Mouse (Mus musculus): ENCODE measurements around the gene Eif4enif1. TPM values are rescaled to one million over a fixed set of nuclear protein-coding genes. Genes with fewer than 3 reads are reported as not detected.
A peak's percentile ranks its signal among the peaks of the same experiment; 100 is the strongest.
"Not testable (repeated sequence)": the region's sequence is repeated elsewhere in the genome, so short reads cannot be mapped to it uniquely, and the experiment has no call there.

The Eif4enif1 gene
- 111 and 147 TPM in 2 replicates for total RNA-seq (2015; ENCODE audit: low replicate concordance)
- total RNA-seq (2017; ENCODE audit: low replicate concordance): 127 and 128 TPM in 2 replicates

DNA sequence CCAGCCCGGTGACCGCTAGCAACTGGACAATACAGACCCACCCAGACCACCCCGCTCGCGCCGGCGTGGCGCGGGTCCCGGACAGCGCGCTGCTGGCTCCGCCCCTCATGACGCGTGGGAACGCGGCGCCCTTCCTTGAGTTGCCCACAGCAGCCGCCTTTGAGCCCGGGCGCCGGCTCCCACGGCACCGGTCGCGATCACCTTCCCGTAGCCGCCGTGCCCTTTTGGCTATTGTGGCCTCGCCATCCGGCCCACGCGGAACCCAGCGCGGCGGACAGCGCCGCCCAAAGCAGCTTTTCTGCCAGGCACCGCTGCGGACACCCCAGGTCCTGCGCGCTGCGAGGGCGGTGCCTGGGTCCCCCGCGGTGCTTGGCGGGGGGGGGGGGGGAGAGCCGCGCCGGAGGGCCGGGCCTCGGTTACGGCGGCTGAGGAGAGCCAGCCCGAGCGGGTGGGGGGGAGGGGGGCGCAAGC, at the start of gene Eif4enif1:
Eif4enif1 (plus strand) TSS at position 162 of the 471 bp plus-strand sequence.
- peak; percentile 54; the same call in 1 of the 2 replicates for ATAC-seq (replicated peaks; ENCODE audit: low FRiP score, poor library complexity, severe bottlenecking)

DNA sequence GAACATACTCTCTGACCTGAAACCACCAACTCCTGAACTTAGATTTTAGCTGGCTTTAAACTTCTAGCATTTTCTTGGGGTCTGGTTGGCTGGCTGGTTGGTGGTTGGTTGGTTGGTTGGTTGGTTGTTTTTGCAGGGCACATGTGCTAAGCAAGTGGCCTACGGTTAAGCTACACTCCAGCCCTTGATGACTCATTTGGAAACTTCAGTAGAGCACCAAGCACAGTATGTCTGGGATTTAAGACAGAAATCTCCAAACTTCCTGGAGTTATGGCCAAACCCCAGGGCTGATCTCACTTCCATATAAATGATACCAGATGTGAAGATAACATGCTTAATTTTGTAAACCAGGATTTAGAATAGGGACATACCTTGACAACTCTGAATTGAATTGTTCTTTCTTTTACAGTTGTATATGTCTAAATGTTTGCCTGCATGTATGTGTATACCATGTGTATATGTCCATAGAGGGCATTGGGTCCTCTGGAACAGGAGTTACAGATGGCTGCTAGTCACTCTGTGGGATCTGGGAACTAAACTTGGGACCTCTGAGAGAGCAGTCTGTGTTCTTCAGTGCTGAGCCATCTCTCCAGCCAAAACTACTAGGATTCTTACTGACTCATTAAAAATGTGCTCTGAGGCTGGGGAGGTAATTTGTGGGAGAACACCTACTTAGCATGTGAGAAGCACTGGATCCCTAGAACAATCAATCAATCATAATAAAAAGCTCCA, 48.4 kb upstream of the Eif4enif1 start:
- peak; percentile 3; the same call in 1 of the 2 replicates for ATAC-seq (replicated peaks; ENCODE audit: low FRiP score, poor library complexity, severe bottlenecking)

DNA sequence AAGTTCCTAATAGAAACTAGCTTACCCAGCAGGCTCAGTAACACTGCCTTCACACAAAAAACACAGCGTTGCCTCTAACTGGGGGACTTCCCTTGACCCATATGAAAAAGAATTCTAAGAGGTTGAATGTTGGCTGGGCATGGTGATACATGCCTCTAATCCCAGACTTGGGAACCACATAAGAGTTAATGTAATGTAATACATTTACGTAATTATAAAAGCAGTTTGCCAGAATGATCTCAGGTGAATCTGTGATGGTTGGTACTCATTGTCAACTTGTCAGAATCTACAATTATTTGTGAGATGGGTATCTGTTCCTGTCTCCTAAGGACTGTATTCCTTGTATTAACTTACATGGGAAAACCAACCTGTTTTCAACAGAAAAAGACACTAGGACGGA, 45.2 kb upstream of the Eif4enif1 start:
- not testable (repeated sequence) for ATAC-seq (replicated peaks; ENCODE audit: low FRiP score, poor library complexity, severe bottlenecking)

- not testable (repeated sequence) for ATAC-seq (replicated peaks; ENCODE audit: low FRiP score, poor library complexity, severe bottlenecking)
Observed at GRCm38 (mm10) chr11:3157996-3158395, 44.2 kb upstream of the Eif4enif1 start.

- not testable (repeated sequence) for ATAC-seq (replicated peaks; ENCODE audit: low FRiP score, poor library complexity, severe bottlenecking)
Observed at GRCm38 (mm10) chr11:3158800-3159199, 43.4 kb upstream of the Eif4enif1 start.

DNA sequence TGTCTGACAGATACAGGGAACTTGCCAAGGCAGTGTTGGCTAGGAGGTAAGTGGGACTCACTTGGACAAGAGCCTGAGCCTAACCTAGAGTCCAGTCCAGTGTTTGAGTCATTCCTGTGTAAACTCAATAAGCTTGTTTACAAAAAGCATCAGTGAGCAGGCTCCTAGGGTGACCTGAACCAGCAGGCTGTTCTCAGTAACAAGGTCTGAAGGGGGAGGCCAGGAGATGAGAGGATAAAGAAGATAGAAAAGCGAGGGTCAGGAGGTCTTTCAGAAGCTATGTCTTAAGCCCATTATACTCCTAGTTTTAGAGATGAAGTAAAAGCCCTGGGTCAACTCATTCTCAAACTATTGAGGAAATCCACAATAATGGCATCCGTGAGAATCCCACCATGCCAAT, 40.8 kb upstream of the Eif4enif1 start:
- not testable (repeated sequence) for ATAC-seq (replicated peaks; ENCODE audit: low FRiP score, poor library complexity, severe bottlenecking)

DNA sequence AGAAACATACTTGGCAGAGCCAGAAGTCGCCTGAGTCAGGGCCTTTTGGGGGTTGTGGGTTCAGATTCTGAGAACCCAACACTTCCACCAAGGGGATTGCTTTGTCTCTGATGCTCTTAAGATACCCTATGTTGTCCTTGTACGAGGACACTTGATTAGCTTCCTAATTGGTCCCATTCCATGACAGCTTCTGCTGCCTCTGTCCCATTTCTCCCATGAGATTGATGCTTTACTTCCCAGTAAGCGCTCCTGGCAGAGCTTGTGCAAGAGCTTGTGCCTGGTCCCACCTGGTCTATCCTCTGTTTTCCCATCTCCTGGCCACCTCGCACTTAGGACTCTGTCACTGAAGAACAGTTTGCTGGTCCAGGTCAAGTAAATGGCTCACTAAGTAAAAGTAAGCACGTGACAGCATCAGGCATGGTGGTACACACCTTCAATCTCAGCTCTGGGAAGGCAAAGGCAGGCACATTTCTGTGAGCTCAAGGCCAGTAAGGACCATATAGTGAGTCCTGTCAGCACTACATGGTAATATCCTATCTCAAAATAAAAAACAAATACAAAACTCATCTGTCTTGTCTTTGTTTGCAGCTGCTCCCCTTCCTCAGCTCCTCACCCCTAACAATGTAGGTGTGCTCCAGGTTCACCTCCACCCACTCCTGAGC, 39.8 kb upstream of the Eif4enif1 start:
- ATAC-seq (replicated peaks; ENCODE audit: low FRiP score, poor library complexity, severe bottlenecking): peak; percentile 12

- ATAC-seq (replicated peaks; ENCODE audit: low FRiP score, poor library complexity, severe bottlenecking): not testable (repeated sequence)
Observed at GRCm38 (mm10) chr11:3163122-3163521, 39.1 kb upstream of the Eif4enif1 start.

DNA sequence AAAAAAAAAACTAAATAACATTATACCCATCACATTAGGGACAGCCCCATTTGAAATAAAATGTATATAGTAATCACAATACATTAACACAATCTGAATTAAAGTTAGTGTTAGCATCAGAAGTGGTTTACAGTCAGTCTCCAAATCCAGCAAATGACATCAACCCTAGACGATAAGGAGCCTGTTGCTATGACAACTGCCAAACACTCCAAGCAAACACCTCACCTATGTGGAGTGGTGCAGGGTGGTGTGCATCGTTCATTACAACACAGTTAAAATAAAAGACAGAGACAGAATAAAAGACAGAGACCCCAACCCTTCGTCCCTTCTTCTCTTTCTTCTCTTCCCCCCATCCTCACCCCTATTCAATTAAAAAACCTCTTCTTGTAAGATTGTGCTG, 38.5 kb upstream of the Eif4enif1 start:
- ATAC-seq (replicated peaks; ENCODE audit: low FRiP score, poor library complexity, severe bottlenecking): not testable (repeated sequence)

DNA sequence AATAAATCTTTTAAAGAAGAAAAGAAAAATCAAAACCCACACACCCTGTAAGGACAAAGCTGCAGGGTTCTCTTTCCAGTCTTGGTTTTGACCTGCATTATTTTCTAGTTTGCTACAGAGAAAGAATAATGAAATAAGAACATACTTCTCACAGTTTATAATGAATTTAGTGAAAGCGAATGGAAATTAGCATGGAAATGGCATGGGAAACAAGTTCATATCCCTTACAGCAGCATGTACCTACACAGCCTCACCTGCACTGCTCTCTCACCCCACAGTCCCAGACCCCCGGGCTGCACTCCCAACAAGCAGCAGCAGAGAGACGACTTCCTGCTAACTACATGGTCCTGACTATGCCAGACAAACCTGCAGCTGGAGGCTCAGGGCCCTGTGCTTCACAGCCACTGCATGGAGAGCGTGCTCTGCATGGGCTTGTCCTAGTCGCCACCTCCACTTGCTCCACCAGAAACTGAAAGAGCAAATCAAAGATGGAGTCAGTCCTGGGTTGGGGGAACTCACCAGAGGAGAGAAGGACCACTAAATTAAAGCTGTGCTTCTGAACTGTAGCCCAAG, 36.9 kb upstream of the Eif4enif1 start:
- peak; percentile 9 for ATAC-seq (replicated peaks; ENCODE audit: low FRiP score, poor library complexity, severe bottlenecking)

DNA sequence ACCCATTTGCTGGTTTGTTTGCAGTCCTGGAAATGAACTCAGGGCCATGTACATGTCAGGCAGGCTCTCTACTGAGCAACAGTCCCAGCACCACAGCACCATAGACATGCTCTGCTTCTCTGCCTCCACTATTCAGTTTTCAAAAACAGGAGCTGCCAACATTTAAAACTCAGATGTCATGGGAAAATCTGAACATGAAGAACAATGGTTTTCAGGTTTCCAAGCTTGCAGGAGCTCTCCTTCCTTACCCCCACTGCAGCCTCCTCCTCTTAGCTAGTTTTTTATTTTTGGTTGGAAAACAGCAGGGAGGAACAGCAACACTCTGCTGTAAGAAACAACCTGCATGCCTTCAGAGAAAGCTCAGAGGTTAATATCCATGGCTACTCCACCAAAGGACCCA, 35.9 kb upstream of the Eif4enif1 start:
- ATAC-seq (replicated peaks; ENCODE audit: low FRiP score, poor library complexity, severe bottlenecking): not testable (repeated sequence)

GRCm38 (mm10) chr11:3167129-3167528, 35.1 kb upstream of the Eif4enif1 start:
- ATAC-seq (replicated peaks; ENCODE audit: low FRiP score, poor library complexity, severe bottlenecking): 0 out of 2 replicates have a peak, but pooled peaks have one; percentile 5

DNA sequence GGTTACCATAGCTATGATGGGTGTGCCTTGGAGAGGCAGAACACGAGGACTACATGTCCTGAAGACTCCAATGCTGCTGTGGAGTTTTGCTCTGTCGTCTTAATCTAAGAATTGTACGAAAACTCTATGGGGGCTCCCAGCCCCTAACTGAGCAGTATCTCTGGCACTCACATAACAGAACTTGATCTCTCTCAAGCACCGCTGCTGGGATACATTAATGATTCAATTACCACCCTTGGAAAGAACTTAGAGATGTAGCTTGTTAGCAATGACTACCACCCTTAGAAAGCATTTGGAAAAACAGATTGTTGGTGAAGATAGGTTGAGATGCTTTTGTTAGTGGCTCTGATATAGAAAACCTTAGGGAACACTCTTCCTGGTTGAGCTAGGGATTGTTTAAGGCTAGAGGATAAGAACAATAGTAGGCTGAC, 34.6 kb upstream of the Eif4enif1 start:
- ATAC-seq (replicated peaks; ENCODE audit: low FRiP score, poor library complexity, severe bottlenecking): 0 out of 2 replicates have a peak, but pooled peaks have one; percentile 10

- 0 out of 2 replicates have a peak, but pooled peaks have one; percentile 5 for ATAC-seq (replicated peaks; ENCODE audit: low FRiP score, poor library complexity, severe bottlenecking)
Observed at GRCm38 (mm10) chr11:3169042-3169441, 33.1 kb upstream of the Eif4enif1 start.

GRCm38 (mm10) chr11:3171931-3172330, 30.3 kb upstream of the Eif4enif1 start:
- not testable (repeated sequence) for ATAC-seq (replicated peaks; ENCODE audit: low FRiP score, poor library complexity, severe bottlenecking)

DNA sequence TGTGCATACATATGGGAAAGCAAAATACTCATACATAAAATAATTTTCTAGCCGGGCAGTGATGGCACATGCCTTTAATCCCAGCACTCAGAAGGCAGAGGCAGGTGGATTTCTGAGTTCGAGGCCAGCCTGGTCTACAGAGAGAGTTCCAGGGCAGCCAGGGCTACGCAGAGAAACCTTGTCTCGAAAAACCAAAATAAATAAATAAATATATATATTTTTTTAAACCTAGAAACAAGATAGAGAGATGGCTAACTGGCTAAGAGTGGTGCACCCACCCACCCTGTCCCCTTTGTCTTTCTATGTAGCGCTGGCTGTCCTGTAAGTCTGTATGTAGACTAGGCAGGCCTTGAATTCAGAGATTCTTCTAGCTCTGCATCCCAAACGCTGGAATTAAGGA, 29.7 kb upstream of the Eif4enif1 start:
- ATAC-seq (replicated peaks; ENCODE audit: low FRiP score, poor library complexity, severe bottlenecking): not testable (repeated sequence)

- peak; percentile 32 for ATAC-seq (replicated peaks; ENCODE audit: low FRiP score, poor library complexity, severe bottlenecking)
Observed at GRCm38 (mm10) chr11:3173425-3174318, 28.5 kb upstream of the Eif4enif1 start.

DNA sequence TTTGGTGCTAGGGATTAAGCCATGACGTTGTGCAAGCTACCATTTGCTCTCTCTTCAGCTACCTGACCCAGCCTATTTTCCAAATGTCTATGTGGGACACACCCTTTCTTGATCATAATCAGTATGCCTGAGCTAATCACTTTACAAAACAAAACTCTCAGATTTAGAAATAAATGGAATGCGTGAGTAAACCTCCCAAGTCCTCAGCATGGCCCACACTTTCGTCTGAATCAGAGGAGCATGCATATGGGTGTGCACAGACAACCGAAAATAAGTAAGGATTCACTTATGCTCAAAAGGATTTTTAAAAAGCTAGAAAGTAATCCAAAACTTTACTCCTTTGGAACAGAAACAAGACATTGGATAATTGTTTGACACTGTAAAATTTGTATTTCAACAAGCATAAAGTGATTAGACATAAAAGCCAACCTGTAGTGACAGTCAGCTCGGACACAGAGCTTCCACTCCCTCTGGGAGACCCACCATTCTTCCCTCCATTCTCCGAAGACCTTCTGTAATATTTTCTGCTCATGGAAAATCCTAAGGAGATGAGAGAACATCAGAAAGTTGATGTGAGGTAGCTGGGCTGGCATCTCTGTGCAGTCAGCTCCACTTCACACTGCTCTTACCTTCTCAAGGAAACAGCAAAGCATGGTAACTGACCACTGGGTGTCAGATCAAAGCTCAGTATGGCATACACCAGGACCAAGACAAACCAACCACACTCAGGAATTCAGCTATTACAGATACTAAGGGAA, 23.0 kb upstream of the Eif4enif1 start:
- not testable (repeated sequence) for ATAC-seq (replicated peaks; ENCODE audit: low FRiP score, poor library complexity, severe bottlenecking)

DNA sequence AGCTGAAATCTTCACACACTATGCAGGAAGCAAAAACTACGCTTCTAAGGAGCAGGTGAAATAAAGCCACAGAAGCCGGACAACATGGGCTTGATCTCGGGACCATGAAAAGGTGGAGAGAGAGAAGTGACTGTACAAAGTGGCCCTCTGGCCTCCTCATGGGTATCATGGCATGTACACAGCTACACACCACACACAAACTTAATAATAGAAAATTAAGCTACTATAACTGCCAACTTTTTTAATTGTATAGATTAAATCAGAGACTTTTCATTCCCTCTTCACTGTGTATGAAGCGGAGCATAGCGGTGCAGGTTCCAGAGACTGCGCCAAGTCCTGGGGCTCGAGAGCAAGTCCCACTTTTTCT, 22.5 kb upstream of the Eif4enif1 start:
- not testable (repeated sequence) for ATAC-seq (replicated peaks; ENCODE audit: low FRiP score, poor library complexity, severe bottlenecking)
